Mouse (Mus musculus) neutrophil, adult 65 days (primary cell): ENCODE measurements around the gene Pkm. TPM values are rescaled to one million over a fixed set of nuclear protein-coding genes. Genes with fewer than 3 reads are reported as not detected.

Source experiments
- total RNA-seq: library from RNA; stranded (reverse); gene quantifications from 2 replicates; pipeline ENCODE4 v1.2.4, GENCODE M21; 2023

Gene Pkm
- 1,178 and 1,239 TPM in 2 replicates for total RNA-seq

GRCm38 (mm10) chr9:59655958-59656634, at the start of gene Pkm:
Gene Pkm, plus strand, starts transcription at chr9:59656368.

GRCm38 (mm10) chr9:59616622-59617306, 39.4 kb upstream of the Pkm start, which contains the start of gene Parp6:
Gene Parp6, plus strand, starts transcription at chr9:59617284.

GRCm38 (mm10) chr9:59679678-59680533, 23.7 kb downstream of the Pkm start, which contains the start of gene Gramd2:
Gene Gramd2, plus strand, starts transcription at chr9:59680144.

Other genes with a start within 250 kb of the Pkm start
- gene Arih1, start 169.8 kb upstream of the Pkm start, total RNA-seq = 159 and 224 TPM in 2 replicates
- 135 and 138 TPM in 2 replicates for gene Hexa, start 116.8 kb upstream of the Pkm start, total RNA-seq
- gene Tmem202, start 116.5 kb upstream of the Pkm start, total RNA-seq = 7.8 and 8.3 TPM in 2 replicates
- gene Celf6, start 78.5 kb upstream of the Pkm start, total RNA-seq = not detected in 2 replicates
- gene Parp6, start 39.1 kb upstream of the Pkm start, total RNA-seq = 23.7 and 39.7 TPM in 2 replicates
- 6.6 and 7.1 TPM in 2 replicates for gene Gramd2, start 23.8 kb downstream of the Pkm start, total RNA-seq
- 1.5 and 1.9 TPM in 2 replicates for gene Senp8, start 94.3 kb downstream of the Pkm start, total RNA-seq
- 15.8 and 22.3 TPM in 2 replicates for gene Myo9a, start 94.5 kb downstream of the Pkm start, total RNA-seq